Mouse (Mus musculus): ENCODE measurements around the gene Dnajc1.

Dnajc1 gene

DNA sequence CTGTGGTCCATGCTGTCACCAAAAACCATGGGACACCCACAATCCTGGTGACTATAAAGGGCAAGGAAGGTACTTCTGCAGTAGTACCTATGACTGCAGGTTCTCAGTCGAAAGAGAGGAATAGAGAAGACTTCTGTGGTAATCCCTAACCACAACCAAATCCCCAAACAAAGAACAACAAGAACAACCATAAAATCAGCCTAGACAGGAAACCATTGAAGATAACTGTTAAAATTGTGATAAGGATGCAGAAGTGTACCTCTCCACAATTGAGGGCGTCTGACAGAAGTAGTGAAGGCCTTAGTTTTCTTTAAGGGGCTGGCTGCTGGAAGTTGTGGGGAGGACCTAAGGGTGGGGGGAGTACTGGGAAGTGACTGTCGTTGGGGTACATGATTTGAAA is 91.7 kb downstream of the Dnajc1 start:
- no peak for DNase-seq (ENCODE audit: low spot score)

DNA sequence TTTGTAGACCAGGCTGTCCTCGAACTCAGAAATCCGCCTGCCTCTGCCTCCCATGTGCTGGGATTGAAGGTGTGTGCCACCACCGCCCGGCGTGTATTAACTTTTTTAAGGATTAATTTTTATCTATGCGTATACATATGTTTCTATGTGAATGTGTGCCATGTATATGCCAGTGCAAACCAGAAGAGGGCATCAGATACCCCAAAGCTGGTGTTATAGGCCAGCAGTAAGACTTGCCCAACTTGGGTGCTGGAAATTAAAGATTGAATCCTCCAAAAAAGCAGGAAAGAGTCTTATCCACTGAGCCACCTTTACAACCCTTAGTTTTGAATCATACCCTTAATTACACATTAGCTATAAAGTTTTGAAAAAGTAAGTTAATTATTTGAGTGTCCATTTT is 107.5 kb downstream of the Dnajc1 start:
- no peak for DNase-seq (ENCODE audit: low spot score)

DNA sequence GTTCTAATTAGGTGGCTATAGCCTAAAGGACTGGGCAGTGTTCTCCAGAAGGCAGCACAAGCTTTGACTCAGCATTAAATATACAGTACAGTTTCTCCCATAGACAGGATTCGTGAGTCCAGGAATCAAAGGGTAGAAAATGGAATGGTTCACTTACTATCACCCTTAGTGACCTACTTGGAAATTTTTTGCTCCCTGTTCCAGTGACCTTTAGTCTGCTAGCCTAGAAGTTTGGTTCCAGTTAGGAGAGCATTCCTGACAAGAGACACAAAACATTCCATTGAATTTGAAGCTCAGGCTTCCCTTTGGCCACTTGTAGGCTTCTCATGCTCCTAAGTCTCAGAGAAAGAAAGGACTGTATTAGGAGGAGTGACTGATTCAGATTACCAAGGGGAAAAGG is 126.9 kb downstream of the Dnajc1 start:
- no peak for DNase-seq (ENCODE audit: low spot score)

DNA sequence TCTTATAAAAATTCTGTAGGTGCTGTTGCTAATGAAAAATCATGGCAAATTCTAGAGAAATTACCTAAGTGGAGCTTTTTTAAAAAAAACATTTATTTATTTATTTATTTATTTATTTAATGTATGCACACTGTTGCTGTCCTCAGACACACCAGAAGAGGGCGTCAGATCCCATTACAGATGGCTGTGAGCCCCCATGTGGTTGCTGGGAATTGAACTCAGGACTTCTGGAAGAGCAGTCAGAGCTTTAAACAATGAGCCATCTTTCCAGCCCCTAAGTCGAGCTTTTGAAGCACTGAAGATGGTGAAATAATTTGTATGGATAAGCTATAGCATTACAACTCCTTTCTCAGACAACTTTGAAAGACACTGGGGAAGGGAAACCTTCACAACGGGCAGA is 128.1 kb downstream of the Dnajc1 start:
- no peak for DNase-seq (ENCODE audit: low spot score)

DNA sequence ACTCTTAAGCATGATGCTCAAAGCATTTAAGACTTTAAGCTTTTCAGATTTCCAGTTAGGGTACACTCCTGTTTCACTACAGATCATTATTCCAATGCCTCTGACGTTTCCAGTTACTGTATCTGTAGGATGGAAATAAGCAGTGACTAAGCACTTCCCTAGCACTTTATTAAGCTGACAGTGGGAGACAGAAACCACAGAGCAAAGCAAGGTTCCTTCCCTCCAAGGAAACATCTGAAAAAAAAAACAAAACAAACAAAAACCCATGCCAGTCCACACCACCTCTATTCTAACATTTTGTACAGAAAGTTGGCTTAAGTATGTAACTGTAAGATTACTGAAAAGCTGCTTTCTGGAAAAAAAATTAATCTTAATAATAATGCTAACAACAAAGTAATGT is 130.3 kb downstream of the Dnajc1 start:
- DNase-seq (ENCODE audit: low spot score): no peak

DNA sequence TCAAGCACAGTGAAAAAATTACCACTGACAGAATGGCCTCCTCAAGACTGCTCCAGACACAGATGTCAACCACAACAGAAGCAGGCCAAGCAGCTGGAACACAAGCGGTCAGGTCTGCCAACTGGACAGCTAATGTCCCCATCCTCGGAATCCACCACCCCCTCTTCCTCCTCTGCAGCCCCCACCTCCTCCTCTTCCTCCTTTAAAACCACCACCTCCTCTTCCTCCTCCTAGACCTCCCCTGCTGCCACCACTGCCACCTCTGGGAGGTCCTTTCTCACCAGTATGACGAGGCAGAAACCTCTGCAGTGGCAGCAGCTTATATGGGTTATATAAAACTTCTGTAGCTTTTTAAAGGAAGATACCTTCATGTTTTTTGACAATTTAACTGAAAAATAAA is 143.4 kb downstream of the Dnajc1 start:
- no peak for DNase-seq (ENCODE audit: low spot score)

DNA sequence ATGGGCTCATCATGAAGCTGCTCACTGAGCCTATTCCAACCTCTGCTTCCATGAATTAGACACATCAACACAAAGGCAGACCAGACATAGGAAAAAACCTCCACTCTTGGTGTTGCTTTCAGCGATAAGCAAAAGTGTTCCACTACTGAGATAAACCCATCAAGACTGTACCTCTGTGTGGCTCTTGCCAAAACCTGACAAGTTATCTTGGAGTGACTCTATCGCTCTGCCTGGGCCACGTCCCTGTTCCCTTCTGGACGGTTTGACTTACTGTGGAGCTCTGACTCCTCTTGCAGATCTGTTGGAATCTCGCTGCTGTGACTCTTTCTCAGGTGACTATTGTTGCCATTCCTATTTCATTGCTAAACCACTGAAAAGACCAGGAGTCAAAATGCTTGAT is 157.1 kb downstream of the Dnajc1 start:
- no peak for DNase-seq (ENCODE audit: low spot score)

DNA sequence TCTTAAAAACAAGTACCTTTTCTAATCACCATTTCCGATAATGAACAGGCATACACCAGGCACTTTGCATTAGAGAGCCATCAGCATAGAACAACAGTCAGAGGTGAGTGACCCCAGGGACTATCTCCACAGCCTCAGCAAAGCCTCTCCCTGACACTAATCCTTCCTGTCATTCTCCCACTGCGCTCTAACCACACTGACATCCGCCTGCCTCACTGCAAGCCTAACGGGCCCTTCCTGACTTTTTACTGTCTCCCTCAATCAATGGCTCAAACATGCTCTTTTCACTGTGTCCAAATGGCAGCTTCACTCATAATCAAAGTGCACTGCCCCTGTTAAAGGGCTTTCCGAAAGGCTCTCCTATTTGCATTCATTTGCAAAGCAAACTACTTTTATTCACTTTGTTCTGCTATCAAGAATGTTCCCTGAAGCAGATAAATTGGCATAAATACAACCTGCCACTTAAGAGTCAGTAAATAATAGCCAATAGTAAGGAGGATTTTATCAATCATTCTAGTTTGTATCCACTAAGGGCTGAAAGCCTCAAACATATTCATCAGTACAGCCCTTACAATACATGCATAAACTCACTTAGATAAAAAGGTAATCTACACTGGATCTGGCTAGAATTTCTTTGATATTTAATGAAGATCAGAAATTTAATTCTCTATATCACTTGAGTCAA is 159.6 kb downstream of the Dnajc1 start:
- DNase-seq (ENCODE audit: low spot score): no peak

DNA sequence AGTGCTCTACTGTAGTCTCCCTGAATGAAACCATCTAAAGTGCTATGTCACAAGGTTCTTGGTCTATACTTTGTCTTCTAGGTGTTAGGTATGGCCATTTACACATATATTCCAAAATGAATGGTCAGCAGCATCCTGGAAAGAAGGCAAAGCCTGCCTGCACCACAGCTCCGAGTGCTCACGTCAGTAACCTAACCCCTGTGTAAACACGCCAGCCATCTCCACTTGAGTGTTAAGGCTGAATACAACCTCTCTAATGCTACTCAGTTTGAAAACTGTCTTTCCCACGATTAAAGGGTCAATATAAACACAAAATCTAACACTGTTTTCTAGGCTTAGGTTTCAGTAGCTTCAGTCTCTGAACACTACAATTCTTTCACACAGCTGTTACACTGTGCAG is 161.5 kb downstream of the Dnajc1 start:
- DNase-seq (ENCODE audit: low spot score): no peak

DNA sequence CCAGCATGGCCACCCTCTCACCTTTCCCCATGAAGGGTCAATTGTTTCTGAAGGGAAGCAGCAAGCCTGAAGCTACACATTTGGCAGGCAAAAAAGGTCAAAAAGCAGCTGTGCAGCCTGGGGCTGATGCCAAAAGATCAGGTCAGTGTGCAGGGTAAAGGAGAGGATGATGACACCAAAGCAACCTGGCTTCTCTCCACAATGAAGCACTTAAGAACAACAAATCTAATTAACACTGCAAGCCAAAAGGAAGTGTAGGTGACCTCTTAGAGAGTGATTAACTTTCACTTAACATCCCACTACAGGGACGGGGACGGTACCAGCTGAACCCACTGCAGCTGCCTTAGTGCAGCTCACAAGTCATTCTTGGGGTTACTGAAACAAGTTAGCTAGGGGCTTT is 163.4 kb downstream of the Dnajc1 start:
- no peak for DNase-seq (ENCODE audit: low spot score)

DNA sequence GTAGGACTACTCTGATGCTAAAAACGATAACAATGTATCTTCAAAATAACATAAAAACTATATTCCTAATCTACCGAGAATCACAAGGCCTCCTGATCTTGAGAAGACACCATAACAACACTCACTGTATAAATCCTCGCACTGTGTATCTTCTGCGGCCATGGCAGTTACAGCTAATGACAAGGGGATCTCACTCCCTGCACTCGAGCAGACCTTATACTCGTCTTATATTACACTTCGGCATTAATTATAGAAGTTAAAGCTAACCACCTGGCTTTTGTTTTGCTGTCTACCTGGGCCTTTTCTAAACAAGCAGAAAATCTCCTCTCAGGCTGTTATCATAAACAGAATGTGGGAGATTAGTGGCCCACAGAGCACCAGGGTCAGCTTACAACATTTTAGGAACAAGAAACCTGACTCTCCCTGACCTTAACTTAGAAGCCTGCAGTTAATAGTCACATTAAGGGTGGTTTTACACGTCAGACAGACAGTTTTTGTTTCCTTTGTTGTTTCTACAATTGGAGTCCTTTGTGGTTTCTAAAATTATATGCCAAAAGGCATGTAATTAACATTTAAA is 164.1 kb downstream of the Dnajc1 start:
- no peak for DNase-seq (ENCODE audit: low spot score)

DNA sequence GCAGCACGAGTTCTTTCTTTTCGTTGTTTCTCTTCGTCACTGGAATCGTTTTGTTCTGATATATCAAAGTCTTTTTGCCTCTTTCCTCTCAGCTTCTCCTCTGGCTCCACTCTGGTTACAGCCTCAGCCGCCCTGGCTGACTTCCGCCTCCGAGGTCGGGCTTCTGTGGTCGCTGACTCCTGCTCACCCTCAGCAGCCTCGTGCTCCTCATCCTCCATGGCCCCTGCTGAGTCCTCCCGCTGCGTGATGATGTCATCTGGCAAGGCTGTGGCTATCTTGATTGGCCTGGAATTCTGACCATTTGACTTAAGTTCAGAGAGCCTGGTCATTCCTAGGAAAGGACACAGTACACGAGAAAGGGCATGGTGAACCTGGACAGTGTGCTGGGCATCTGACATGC is 173.1 kb downstream of the Dnajc1 start:
- DNase-seq (ENCODE audit: low spot score): no peak

DNA sequence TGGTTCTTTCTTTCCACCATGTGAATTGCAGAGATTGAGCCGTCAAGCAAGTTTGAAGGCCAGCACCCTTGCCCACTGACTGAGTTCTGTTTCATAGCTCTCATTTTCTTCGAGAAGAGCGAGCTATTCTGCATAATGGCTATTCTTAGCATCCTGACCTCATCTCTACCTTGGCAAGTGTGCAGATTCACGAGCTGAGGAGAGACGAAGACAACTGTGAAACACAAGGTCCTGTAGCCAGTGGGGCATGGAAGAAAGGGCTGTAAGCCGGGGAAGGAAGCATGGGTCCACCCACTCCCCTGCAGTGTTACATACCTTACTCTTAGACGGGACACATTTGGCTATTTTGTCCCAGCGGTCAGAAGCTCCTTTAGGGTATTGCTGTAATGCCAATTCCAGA is 173.5 kb downstream of the Dnajc1 start:
- DNase-seq (ENCODE audit: low spot score): no peak

DNA sequence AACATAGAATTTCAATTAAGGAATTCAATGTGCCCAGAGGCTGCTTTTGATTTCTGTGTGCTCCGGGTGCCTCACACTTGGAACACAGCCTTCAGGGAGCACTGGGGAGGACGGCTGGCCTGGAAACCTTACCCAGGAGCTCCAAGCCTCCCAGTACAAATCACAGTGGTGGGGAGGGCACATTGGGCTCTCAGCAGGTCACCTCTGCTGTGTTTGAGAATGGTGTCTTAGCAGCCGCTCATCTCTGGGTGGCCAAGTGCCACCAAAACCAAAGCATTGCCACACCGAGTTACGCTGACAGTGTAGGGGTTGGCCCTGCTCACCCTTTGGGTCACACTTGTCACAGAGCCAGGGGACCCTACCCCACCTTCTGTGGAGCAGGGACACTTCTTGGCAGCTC is 174.1 kb downstream of the Dnajc1 start:
- no peak for DNase-seq (ENCODE audit: low spot score)

DNA sequence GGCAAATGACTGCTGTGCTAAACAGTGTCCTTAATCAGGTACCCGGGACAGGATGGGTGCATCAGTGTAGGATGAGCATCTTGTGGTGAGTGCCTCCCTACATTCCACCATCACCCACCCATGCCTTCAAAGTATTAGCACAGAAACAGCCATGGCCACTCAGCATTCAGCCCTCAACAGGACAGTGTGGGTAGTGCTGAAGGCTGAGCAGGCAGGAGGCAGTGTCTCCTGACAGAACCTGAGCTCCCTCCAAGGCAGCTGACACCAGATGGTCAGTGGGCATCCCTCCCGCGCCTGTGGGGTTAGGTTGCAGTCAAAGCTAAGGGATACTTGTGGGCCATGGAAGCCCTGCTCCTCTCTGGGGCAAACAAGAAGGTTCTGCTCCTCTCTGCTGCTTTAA is 174.8 kb downstream of the Dnajc1 start:
- no peak for DNase-seq (ENCODE audit: low spot score)

DNA sequence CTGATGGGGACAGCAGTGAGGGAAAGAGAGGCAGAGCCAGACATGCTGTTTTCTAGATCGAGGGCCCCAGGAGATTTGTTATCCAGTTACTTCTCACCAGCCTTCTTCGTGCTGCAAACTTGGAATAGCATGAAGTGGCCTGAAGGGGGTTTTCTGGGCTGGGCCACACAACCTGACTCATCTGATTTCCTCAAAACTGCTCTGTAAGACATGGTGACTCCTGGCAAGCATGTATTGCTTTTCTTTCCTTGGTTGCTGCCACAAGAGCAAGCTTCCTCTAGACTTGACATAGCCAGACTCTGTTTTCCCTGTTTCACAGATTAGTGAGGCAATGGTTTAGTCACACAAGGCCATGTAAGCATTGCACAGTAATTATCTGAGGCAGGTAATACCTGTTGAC is 178.6 kb downstream of the Dnajc1 start:
- no peak for DNase-seq (ENCODE audit: low spot score)

DNA sequence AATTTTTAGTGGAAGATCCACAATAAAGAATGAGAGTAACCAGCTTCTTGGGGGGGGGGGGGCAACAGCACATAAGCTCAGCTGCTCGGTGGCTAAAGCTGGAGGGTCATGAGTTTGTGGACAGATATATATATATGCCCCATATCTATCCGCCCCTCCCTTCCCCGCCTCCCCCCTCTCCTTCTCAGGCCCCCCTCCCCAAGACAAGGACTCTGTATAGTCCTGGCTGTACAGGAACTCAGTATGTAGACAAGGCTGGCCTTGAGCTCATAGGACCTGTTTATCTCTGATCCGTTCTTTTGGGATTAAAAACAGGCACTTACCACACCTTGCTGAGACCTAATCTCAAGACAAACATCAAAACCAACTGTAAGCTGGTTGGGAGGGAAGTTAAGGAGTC is 182.7 kb downstream of the Dnajc1 start:
- DNase-seq (ENCODE audit: low spot score): no peak

DNA sequence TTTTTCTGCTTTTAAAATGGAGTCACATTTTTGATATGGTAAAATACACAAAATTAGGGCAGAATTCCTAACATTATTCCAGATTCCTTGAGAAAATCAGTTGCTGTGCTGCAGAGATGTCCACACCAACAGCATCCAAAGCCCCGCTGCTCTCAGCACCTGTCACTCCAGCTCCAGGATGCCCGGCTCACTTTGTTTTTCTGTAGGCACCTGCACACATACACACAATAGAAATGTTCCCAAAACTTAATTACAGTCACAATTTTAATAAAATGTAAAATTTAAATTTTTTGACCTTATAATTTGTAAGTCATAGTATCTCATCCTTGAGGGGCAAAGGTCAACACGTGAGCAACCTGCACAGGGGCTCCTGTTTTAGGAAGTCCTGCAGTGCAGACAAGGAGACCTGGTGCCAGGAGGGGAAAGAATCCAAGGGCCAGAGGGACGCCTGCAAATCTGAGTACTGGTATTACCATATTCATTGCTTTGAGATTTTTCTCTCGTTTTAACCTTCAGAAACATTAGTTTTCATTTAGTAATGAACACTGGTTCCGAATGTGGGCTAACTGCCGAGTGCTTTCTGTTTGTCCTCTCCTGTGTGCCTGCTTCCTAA is 183.3 kb downstream of the Dnajc1 start:
- DNase-seq (ENCODE audit: low spot score): no peak

DNA sequence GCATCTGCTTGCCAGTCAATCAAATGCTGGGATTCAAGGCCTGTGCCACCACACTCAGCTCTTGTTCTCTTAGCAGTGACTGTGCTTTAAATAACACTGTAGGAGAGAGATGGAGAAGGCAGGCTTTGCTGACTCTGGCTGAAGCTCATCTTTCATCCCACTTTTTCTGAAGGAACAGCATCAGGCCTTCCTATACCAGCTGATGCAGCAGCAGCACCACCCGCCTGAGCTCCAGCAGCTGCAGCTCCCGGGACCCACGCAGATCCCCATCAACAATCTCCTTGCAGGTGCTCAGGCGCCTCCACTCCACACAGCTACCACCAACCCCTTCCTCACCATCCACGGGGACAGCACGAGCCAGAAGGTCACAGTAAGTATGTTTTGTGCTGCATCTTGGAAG is 184.1 kb downstream of the Dnajc1 start:
- no peak for DNase-seq (ENCODE audit: low spot score)

DNA sequence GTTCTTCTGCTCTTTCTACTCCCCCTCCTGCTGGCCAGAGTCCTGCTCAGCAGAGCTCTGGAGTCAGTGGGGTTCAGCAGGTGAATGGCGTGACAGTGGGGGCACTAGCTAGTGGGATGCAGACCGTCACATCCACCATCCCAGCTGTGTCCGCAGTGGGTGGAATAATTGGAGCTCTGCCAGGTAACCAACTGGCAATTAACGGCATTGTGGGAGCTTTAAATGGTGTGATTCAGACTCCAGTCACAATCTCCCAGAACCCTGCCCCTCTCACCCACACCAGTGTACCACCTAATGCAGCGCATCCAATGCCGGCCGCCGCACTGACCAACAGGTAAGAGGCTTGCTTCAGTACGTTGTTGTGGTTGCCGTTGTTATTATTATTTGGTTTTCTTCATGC is 185.8 kb downstream of the Dnajc1 start:
- no peak for DNase-seq (ENCODE audit: low spot score)

DNA sequence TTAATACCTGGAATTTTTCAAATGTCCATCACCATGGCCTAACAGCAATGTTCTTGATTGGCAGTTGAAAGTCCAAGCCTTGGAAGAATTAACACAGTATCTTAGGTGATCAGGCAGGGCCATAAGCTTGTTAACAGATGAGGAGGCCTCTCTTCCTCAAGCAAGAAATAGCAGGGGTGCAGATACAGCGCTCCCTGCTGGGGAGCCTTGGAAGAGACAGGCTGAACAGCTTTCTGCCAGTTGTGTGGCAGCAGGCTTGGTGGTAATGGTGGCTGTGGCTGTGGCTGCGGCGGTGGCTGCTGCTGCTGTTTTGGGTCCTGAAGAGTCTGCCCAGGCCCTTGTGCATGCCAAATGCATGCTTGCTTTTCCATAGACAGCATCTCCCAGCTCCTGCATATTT is 187.5 kb downstream of the Dnajc1 start:
- peak; percentile 59 for DNase-seq (ENCODE audit: low spot score)

DNA sequence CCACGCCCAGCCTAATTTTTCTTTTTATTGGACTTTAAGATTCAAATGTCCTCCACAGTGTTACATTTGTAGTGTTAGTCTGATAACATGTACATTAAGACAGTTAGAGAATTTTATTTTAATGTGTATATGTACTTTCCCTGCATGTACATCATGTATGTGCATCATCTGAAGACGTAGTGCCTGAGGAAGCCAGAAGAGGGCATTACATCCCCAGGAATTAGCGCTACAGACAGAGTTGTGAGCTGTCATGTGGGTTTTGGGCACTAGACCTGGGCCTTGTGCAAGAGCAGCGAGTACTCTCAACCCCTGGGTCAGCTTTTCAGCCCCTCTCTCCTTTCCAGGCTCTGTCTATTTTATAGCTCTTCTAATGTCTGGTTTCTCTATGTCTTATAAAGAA is 189.7 kb downstream of the Dnajc1 start:
- DNase-seq (ENCODE audit: low spot score): no peak

DNA sequence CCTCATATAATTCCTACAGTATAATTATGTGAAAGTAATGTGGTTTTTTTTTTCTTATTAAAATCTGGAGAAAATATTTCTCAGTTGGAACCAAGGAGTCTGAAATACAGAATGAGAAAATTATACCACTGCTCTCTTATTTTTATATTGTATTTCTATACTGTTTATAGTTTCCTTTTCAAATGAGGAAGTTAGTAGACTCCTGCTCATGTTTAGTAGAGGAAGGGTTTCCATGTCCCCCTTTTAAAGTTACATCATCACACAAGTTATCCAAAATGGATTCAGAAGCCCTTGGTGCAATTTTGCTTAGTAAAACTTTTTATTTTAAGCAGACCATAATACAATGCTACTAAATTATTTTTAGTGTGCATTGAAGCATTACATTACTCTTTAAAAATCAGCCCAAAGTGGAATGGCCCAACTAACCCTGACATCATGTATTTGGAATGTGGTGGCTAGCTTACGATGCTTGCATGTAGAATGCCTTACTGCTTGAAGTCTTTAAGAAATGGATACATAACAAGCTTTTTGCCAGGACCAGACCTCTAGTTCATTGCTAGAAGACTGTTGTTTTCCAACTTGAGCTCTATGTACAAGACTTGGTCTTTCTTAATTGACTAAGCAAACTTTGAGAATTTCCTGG is 190.7 kb downstream of the Dnajc1 start:
- no peak for DNase-seq (ENCODE audit: low spot score)
